Mouse (Mus musculus): ENCODE measurements around the gene Ifna5. TPM values are rescaled to one million over a fixed set of nuclear protein-coding genes. Genes with fewer than 3 reads are reported as not detected.
A peak's percentile ranks its signal among the peaks of the same experiment; 100 is the strongest.

Ifna5 gene
- polyA plus RNA-seq, 1 experiment from 2014 or later: not detected

DNA sequence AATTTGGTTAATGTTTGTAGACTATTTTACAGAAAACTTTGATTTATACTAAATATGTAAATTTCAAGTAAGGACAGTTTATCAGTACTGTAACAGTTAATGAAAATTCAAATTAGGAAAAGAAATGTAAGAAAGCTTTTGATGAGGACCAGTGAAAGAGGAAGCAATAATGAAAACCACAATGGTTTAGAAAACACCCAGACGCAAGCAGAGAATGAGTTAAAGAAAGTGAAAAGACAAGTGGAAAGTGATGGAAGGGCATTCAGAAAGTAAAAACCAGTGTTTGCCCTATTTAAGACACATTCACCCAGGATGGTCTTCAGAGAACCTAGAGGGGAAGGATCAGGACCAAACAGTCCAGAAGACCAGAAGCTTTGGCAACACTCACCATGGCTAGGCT is 14.4 kb downstream of the Ifna5 start, which contains the start of gene Ifna1:
TSS of gene Ifna1 (plus strand) at position 390 of the 400 bp plus-strand sequence.
- H3K4me2 ChIP-seq (ENCODE audit: low read depth, low read length): no peak within 1 kb of the TSS
- no peaks in the 10 kb centered on the region for H3K36me3 ChIP-seq (ENCODE audit: control insufficient read depth, insufficient read depth)
- no peaks in the 10 kb centered on the region for H3K9me3 ChIP-seq (replicated peaks; ENCODE audit: control insufficient read depth, low read length)
- no peak within 1 kb of the TSS for H3K27ac ChIP-seq (ENCODE audit: low read length)
- H3K4me1 ChIP-seq (ENCODE audit: control insufficient read depth, insufficient read depth, low read length): no peaks in the 10 kb centered on the region
- 75% methylated on average over 1 of the region's 1 CpGs for WGBS
- no peak within 1 kb of the TSS for H3K4me3 ChIP-seq (ENCODE audit: low read length)
- H3K27me3 ChIP-seq (ENCODE audit: control insufficient read depth, insufficient read depth, low read length): no peaks in the 10 kb centered on the region
- ATAC-seq (replicated peaks; ENCODE audit: extremely low read depth, insufficient read depth, low FRiP score): no peak
- H3K9ac ChIP-seq (ENCODE audit: low read length): no peak within 1 kb of the TSS

DNA sequence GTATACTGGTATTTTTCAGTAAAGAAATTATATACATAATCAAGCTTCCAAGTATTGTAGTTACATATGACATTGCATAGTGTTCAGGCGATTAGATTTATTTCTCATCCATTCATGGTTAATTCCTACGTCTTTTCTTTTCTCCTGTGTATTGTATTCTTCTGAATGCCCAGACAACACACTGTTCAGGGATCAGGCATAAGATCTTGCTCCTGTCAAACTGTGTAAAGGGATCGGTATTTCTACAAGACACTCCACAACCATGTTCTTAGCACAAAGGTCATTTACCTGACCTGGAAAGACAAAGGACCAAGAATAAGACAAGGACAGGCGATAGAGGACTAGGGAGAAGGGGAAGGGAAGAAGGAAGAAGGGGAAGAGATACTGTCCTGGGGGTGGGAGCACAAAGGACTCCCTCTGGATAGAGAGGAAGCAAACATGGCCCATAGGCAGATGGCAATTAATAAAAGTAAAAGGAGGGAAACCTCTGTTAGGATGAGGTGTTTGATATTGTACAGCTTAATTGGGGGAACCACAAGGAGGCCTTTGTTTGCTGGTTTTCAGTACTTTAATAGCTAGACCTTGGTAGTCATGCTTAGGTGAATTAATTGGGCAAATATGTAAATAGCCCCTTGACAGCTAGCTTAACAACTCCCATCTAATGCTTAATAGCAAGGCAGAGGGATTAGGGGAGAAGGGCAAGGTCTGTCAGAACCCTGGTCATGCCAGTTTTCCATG is 15.9 kb downstream of the Ifna5 start:
- Histone ChIP-seq H3K4me1 (ENCODE audit: control insufficient read depth, insufficient read depth, low read length) (no peaks in the 10 kb centered on the region), H3K9ac (ENCODE audit: low read length) (no peak overlapping the region), H3K27me3 (ENCODE audit: control insufficient read depth, insufficient read depth, low read length) (no peaks in the 10 kb centered on the region), H3K27ac (ENCODE audit: low read length) (no peak overlapping the region), H3K4me2 (ENCODE audit: low read depth, low read length) (no peak overlapping the region), H3K9me3 (replicated peaks; ENCODE audit: control insufficient read depth, low read length) (no peaks in the 10 kb centered on the region), H3K4me3 (ENCODE audit: low read length) (no peak overlapping the region), H3K36me3 (ENCODE audit: control insufficient read depth, insufficient read depth) (no peaks in the 10 kb centered on the region)
- ATAC-seq (replicated peaks; ENCODE audit: extremely low read depth, insufficient read depth, low FRiP score): no peak
- 62% methylated on average over 4 of the region's 4 CpGs for WGBS

DNA sequence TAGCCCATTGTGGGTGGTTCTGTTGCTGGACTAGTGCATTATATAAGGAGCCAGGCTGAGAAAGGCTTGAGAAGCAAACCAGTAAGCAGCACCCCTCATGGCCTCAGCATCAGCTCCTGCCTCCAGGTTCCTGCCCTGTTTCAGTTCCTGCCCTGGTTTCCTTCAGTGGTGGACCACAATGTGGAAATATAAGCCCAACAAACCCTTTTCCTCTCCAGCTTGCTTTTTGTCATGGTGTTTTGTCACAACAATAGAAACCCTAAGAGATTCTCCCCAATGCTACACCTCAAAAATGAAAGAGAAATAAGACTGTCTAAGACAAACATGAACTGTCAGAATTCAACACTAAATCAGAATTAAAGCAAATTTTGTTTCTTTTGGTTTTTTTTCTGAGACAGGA is 23.9 kb downstream of the Ifna5 start:
- Histone ChIP-seq H3K36me3 (ENCODE audit: control insufficient read depth, insufficient read depth) (no peaks in the 10 kb centered on the region), H3K4me2 (ENCODE audit: low read depth, low read length) (no peak overlapping the region), H3K9ac (ENCODE audit: low read length) (no peak overlapping the region), H3K9me3 (replicated peaks; ENCODE audit: control insufficient read depth, low read length) (no peaks in the 10 kb centered on the region), H3K4me3 (ENCODE audit: low read length) (no peak overlapping the region), H3K27ac (ENCODE audit: low read length) (no peak overlapping the region), H3K27me3 (ENCODE audit: control insufficient read depth, insufficient read depth, low read length) (peaks cover 8% of the 10 kb centered on the region), H3K4me1 (ENCODE audit: control insufficient read depth, insufficient read depth, low read length) (no peaks in the 10 kb centered on the region)
- no peak for ATAC-seq (replicated peaks; ENCODE audit: extremely low read depth, insufficient read depth, low FRiP score)

DNA sequence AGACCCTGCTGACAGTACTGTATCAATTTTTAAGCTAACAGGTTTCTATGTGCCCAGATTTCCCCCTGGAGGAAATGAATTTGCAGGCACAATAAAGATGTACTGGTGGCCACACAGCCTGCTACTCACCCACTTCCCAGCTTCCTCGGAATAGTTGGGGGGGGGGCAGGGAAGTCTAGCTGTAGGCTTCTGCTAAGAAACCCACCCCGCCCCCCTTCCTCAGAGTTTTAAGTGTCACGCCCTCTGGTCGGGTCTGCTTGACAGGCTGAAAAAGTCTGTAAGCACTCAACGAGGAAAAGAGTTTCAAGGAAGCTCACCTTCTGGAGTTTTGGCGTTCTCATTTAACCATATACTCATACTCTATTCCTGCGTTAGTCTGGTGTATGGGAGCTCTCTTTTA is 28.0 kb downstream of the Ifna5 start:
- Histone ChIP-seq H3K4me3 (ENCODE audit: low read length) (no peak overlapping the region), H3K36me3 (ENCODE audit: control insufficient read depth, insufficient read depth) (no peaks in the 10 kb centered on the region), H3K9me3 (replicated peaks; ENCODE audit: control insufficient read depth, low read length) (no peaks in the 10 kb centered on the region), H3K4me2 (ENCODE audit: low read depth, low read length) (no peak overlapping the region), H3K27ac (ENCODE audit: low read length) (no peak overlapping the region), H3K27me3 (ENCODE audit: control insufficient read depth, insufficient read depth, low read length) (peaks cover 10% of the 10 kb centered on the region), H3K4me1 (ENCODE audit: control insufficient read depth, insufficient read depth, low read length) (peaks cover 4% of the 10 kb centered on the region; the same call in 1 of the 2 replicates), H3K9ac (ENCODE audit: low read length) (no peak overlapping the region)
- 14% methylated on average over 7 of the region's 7 CpGs for WGBS
- no peak for ATAC-seq (replicated peaks; ENCODE audit: extremely low read depth, insufficient read depth, low FRiP score)

DNA sequence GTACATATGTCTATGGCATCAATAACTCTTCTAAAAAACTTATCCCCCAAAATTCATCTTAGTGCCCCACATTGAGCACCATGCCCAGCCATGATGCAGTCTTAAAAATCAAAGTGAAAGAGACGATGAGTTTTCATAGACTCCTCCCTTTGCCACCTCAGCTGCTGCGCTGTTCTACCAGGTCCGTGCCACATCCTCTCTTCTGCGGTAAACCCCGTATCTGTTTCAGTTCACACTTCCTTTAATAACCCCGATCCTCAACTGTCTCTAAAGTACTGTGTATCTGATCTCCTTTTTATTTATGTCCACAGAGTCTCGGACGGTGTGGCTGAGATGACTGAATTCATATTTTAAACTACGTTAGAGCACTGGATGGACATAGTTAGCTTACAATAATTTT is 29.3 kb downstream of the Ifna5 start:
- H3K4me1 ChIP-seq (ENCODE audit: control insufficient read depth, insufficient read depth, low read length): peaks cover 4% of the 10 kb centered on the region
- no peak overlapping the region for H3K9ac ChIP-seq (ENCODE audit: low read length)
- H3K4me3 ChIP-seq (ENCODE audit: low read length): peak overlapping the region; percentile 11
- H3K36me3 ChIP-seq (ENCODE audit: control insufficient read depth, insufficient read depth): no peaks in the 10 kb centered on the region
- no peak overlapping the region for H3K27ac ChIP-seq (ENCODE audit: low read length)
- H3K27me3 ChIP-seq (ENCODE audit: control insufficient read depth, insufficient read depth, low read length): peaks cover 10% of the 10 kb centered on the region
- ATAC-seq (replicated peaks; ENCODE audit: extremely low read depth, insufficient read depth, low FRiP score): peak; percentile 35; the same call in 1 of the 2 replicates
- 48% methylated on average over 9 of the region's 9 CpGs for WGBS
- H3K9me3 ChIP-seq (replicated peaks; ENCODE audit: control insufficient read depth, low read length): no peaks in the 10 kb centered on the region
- H3K4me2 ChIP-seq (ENCODE audit: low read depth, low read length): peak overlapping the region; percentile 40

DNA sequence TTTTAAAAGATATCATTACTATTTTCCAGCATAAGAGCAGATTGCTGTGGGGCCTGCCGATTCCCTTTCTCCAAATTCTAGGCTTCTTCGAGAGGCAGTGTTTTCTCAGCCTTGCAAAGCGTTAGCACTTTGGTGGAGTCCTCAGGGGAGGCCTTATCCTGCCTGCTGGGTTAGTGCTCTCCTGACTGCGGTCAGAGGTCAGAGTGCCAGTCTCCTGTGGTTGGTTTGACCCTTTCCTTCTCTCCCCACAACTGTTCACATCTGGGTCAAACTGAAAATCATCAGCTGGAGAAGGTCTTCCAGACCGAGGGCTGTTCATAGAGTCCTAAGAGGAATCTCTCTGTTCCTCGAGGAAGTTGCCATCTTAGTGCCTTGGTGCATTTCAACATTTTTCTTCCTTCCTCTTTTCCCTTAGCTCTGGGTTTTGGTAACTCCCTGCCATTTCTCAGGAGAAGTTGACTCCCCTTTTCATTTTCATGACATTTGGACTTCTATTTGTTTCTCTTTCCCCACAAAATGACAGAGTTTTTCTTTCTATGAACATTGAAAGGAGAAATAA is 29.8 kb downstream of the Ifna5 start:
- H3K9ac ChIP-seq (ENCODE audit: low read length): no peak overlapping the region
- H3K27me3 ChIP-seq (ENCODE audit: control insufficient read depth, insufficient read depth, low read length): peaks cover 10% of the 10 kb centered on the region
- H3K27ac ChIP-seq (ENCODE audit: low read length): no peak overlapping the region
- ATAC-seq (replicated peaks; ENCODE audit: extremely low read depth, insufficient read depth, low FRiP score): no peak
- no peak overlapping the region; the same call in 1 of the 2 replicates for H3K4me2 ChIP-seq (ENCODE audit: low read depth, low read length)
- 41% methylated on average over 6 of the region's 6 CpGs for WGBS
- H3K9me3 ChIP-seq (replicated peaks; ENCODE audit: control insufficient read depth, low read length): no peaks in the 10 kb centered on the region
- H3K36me3 ChIP-seq (ENCODE audit: control insufficient read depth, insufficient read depth): no peaks in the 10 kb centered on the region
- peaks cover 4% of the 10 kb centered on the region for H3K4me1 ChIP-seq (ENCODE audit: control insufficient read depth, insufficient read depth, low read length)
- H3K4me3 ChIP-seq (ENCODE audit: low read length): no peak overlapping the region

DNA sequence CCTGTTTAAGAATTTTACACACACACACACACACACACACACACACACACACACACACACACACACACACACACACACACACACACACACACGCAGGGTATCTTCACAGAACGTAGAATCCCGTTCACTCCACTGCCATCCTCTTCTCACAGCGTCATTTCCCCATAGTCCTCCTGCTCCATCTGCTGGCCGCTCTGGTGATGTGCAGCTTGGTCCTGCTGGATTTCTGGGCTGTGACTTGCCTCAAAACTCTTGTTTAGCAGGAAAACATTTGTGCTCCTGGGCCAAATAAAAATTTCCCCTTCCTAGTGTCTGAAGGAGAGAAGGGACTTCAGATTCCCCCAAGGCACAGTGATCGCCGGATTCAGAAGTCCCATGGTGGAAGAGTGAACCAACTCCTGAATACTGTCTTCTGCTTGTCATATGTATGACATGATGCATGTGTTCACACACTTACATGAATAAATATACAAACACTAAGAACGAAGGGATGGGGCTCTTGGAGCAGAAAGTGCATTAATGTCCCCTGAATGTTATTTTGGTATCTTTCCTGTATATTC is 32.1 kb downstream of the Ifna5 start:
- H3K27ac ChIP-seq (ENCODE audit: low read length): peak overlapping the region; percentile 57; the same call in 1 of the 2 replicates
- H3K4me3 ChIP-seq (ENCODE audit: low read length): peak overlapping the region; percentile 78
- H3K9me3 ChIP-seq (replicated peaks; ENCODE audit: control insufficient read depth, low read length): no peaks in the 10 kb centered on the region
- H3K36me3 ChIP-seq (ENCODE audit: control insufficient read depth, insufficient read depth): no peaks in the 10 kb centered on the region
- H3K4me2 ChIP-seq (ENCODE audit: low read depth, low read length): peak overlapping the region; percentile 87
- peak overlapping the region; percentile 74; the same call in 1 of the 2 replicates for H3K9ac ChIP-seq (ENCODE audit: low read length)
- ATAC-seq (replicated peaks; ENCODE audit: extremely low read depth, insufficient read depth, low FRiP score): peak; percentile 61
- WGBS: 1% methylated on average over 8 of the region's 8 CpGs
- H3K27me3 ChIP-seq (ENCODE audit: control insufficient read depth, insufficient read depth, low read length): peaks cover 11% of the 10 kb centered on the region
- H3K4me1 ChIP-seq (ENCODE audit: control insufficient read depth, insufficient read depth, low read length): peaks cover 4% of the 10 kb centered on the region

DNA sequence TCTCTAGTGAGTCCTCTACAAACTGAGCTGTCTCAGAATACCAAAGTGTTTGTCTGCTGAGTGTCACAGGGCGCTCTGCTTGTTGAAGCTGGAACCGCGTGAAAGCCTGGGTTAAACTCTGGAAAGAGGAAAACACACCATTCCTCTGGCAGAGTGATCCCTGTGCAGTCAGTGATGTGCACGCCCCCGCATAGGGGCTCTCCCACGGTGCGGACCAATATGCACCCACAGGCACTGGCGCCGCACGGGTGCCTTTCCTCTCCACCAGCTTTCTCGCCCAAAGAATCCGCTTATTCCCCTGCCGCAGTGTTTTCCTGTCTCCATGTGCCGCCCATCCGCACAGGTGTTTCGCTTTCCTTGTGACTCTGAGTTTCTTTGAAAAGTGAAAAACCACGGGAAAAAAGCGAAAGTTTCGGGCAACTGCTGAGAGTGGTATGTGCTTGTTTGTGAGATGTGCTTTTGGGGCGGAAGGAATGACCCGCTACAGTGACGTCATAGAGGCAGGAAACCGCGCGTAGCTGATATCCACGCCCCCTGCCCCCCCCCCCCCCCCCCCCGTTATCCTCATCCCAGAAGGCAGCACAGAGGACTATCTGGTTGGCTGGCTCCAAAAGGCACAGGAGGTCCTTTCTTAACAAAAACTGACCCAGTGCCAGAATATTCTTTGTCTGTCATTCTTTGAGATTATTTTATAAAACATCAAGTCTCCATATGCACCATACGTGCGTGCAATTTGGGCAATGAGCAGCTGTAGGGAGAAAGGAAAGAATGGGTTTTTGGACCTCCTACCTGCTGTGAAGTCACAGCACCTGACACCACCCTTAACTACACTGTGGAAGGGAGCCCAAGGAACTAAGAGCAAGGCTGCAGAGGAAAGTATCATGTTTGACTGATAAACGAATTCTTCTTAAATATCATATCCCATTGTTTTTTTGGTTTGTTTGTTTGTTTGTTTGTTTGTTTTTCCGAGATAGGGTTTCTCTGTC is 32.9 kb downstream of the Ifna5 start:
- 8% methylated on average over 30 of the region's 31 CpGs for WGBS
- peaks cover 6% of the 10 kb centered on the region for H3K27me3 ChIP-seq (ENCODE audit: control insufficient read depth, insufficient read depth, low read length)
- H3K4me3 ChIP-seq (ENCODE audit: low read length): peak overlapping the region; percentile 78
- peak; percentile 63 for ATAC-seq (replicated peaks; ENCODE audit: extremely low read depth, insufficient read depth, low FRiP score)
- peak overlapping the region; percentile 57 for H3K27ac ChIP-seq (ENCODE audit: low read length)
- peak overlapping the region; percentile 87 for H3K4me2 ChIP-seq (ENCODE audit: low read depth, low read length)
- H3K4me1 ChIP-seq (ENCODE audit: control insufficient read depth, insufficient read depth, low read length): peaks cover 4% of the 10 kb centered on the region
- no peaks in the 10 kb centered on the region for H3K9me3 ChIP-seq (replicated peaks; ENCODE audit: control insufficient read depth, low read length)
- no peaks in the 10 kb centered on the region for H3K36me3 ChIP-seq (ENCODE audit: control insufficient read depth, insufficient read depth)
- peak overlapping the region; percentile 74 for H3K9ac ChIP-seq (ENCODE audit: low read length)
